Mouse (Mus musculus) hindbrain, embryonic 15.5 days (tissue): ENCODE measurements around the gene Bcorl1. TPM values are rescaled to one million over a fixed set of nuclear protein-coding genes. Genes with fewer than 3 reads are reported as not detected.

Source experiments
- ATAC-seq: fragments of 200-750 bp; cut with Nextera tagmentation; 2 replicates; pipeline ENCODE4 v1.8.0; 2017; ENCODE audit warnings: low read depth, moderate number of reproducible peaks, moderate TSS enrichment; ENCODE audit not compliant: low FRiP score
- H3K27ac ChIP-seq: fragments of 300-500 bp; sonication (generic); replicated peaks from 2 replicates; pipeline ENCODE4 v1.5.1; 2015; ENCODE audit warnings: mild to moderate bottlenecking, inconsistent platforms
- H3K27me3 ChIP-seq: fragments of 300-500 bp; sonication (generic); 2 replicates; pipeline ENCODE4 v1.6.1; 2015; ENCODE audit warnings: control low read depth, inconsistent platforms
- H3K36me3 ChIP-seq: fragments of 300-500 bp; sonication (generic); 2 replicates; pipeline ENCODE4 v1.6.1; 2015; ENCODE audit warnings: control low read depth, inconsistent platforms
- H3K4me1 ChIP-seq: fragments of 300-500 bp; sonication (generic); replicated peaks from 2 replicates; pipeline ENCODE4 v1.6.1; 2015; ENCODE audit warnings: control low read depth, inconsistent platforms
- H3K4me2 ChIP-seq: fragments of 300-500 bp; sonication (generic); 2 replicates; pipeline ENCODE4 v1.6.1; 2015; ENCODE audit warnings: moderate library complexity, mild to moderate bottlenecking, inconsistent platforms
- H3K4me3 ChIP-seq: fragments of 300-500 bp; sonication (generic); 2 replicates; pipeline ENCODE4 v1.5.1; 2015; ENCODE audit warnings: mild to moderate bottlenecking, inconsistent platforms
- H3K9ac ChIP-seq: fragments of 300-500 bp; sonication (generic); 2 replicates; pipeline ENCODE4 v1.6.1; 2015; ENCODE audit warnings: inconsistent platforms
- H3K9me3 ChIP-seq: fragments of 300-500 bp; sonication (generic); 2 replicates; pipeline ENCODE4 v1.6.1; 2016; ENCODE audit warnings: control low read depth, inconsistent platforms
- WGBS: fragments of 180-500 bp; shearing (Covaris S2); methylation state at CpG from one replicate; pipeline ENCODE4 v1.1.7; 2015; 5-methylcytosine and 5-hydroxymethylcytosine counted together
- polyA plus RNA-seq: library from polyadenylated mRNA; unstranded; fragments of >200 nt; fragmentation: Nextera tagmentation; extraction: Ambion mirVana; gene quantifications from 2 replicates; pipeline ENCODE4 v1.2.1, GENCODE M21; 2015

The Bcorl1 gene
- 6.1 and 6.7 TPM in 2 replicates for polyA plus RNA-seq

- no peaks in the 10 kb centered on the region for H3K27me3 ChIP-seq
- peak within 1 kb of the TSS; percentile 61 for H3K4me3 ChIP-seq
- H3K36me3 ChIP-seq, result no peaks in the 10 kb centered on the region
- H3K27ac ChIP-seq, result no peak within 1 kb of the TSS
- H3K4me1 ChIP-seq, result peaks cover 14% of the 10 kb centered on the region
- peak within 1 kb of the TSS; percentile 72 for H3K4me2 ChIP-seq
- WGBS, result 14% methylated on average over 11 of the region's 33 CpGs
- no peak for ATAC-seq
- H3K9ac ChIP-seq, result peak within 1 kb of the TSS; percentile 35
- no peaks in the 10 kb centered on the region for H3K9me3 ChIP-seq
These were observed at the start of gene Bcorl1 for GRCm38 (mm10) chrX:48341141-48341540. Gene Bcorl1 (plus strand): TSS chrX:48341358.

DNA sequence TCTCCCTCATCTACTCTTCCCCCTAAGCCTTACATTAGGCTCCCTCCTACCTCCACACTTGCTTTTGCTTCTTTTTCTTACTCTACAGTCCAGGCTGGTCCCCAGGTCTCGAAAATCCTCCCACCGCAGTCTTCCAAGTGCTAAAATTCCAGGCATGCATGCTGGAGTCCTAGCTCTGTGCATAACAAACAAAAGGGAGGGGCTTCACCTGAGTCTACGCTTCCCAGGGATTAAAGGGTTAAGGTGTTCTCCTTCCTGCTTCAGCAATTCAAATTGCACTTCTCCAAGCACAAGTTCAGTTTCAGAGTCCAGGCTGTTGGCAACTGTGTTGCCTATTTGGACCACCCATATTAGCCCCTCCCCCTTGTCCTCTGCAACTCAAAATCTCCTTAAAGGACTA, 49.7 kb upstream of the Bcorl1 start:
- Histone ChIP-seq H3K9ac (no peak overlapping the region), H3K4me3 (no peak overlapping the region), H3K27me3 (no peaks in the 10 kb centered on the region), H3K4me1 (no peaks in the 10 kb centered on the region), H3K27ac (no peak overlapping the region), H3K36me3 (no peaks in the 10 kb centered on the region), H3K4me2 (no peak overlapping the region), H3K9me3 (no peaks in the 10 kb centered on the region)
- WGBS, result 39% methylated on average over 3 of the region's 3 CpGs
- ATAC-seq, result no peak

GRCm38 (mm10) chrX:48305356-48305755, 35.8 kb upstream of the Bcorl1 start:
- H3K9ac ChIP-seq, result no peak overlapping the region
- H3K36me3 ChIP-seq, result no peaks in the 10 kb centered on the region
- no peak overlapping the region for H3K4me3 ChIP-seq
- WGBS, result 86% methylated on average over 4 of the region's 4 CpGs
- H3K27ac ChIP-seq, result no peak overlapping the region
- no peak overlapping the region for H3K4me2 ChIP-seq
- no peak for ATAC-seq
- H3K27me3 ChIP-seq, result 0 out of 2 replicates have a peak, but pooled peaks cover 3% of the 10 kb centered on the region
- H3K4me1 ChIP-seq, result no peaks in the 10 kb centered on the region
- H3K9me3 ChIP-seq, result no peaks in the 10 kb centered on the region

DNA sequence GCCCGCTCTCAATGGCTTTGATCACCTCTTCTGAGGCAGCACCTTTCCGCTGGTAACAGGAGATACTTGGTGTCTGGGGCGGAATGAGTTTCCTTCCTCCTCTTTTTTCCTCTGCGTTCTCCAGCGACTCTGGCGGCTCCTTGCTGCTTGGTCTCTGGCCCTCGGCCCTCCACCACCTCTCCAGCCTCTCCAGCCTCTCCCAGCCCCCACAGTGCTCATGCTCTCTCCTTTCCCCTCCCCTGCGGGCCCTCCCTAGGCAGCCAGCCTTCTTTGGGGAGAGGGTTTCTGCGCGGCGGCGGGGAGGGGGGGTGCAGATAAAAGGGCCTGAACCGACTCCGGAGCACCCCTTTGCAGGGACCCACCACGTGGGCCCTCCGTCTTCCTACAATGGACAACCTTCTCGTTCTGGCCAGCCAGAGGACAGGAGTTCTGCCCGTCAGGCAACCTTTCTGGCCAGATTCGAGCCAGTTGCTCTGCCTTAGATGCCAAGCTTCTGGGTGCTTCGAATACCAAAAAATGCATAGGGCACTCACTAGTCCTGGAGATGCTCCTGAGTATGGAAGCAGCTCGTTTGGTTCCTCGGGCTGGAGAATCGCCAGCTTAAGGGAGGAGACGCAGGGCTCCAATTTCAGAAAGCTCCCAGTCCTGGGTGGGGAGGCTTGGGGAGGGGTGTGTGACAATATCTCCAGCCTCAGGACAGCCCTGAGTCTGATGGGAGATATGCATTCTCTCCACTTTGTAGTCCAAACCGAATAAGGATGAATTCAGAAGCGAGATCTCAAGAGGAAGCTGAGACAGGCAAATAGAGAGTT, 30.2 kb upstream of the Bcorl1 start:
- H3K4me1 ChIP-seq, result peaks cover 6% of the 10 kb centered on the region; the same call in 1 of the 2 replicates
- H3K27me3 ChIP-seq, result 0 out of 2 replicates have a peak, but pooled peaks cover 6% of the 10 kb centered on the region
- H3K9ac ChIP-seq, result no peak overlapping the region
- H3K9me3 ChIP-seq, result no peaks in the 10 kb centered on the region
- H3K36me3 ChIP-seq, result no peaks in the 10 kb centered on the region
- H3K4me3 ChIP-seq, result peak overlapping the region; percentile 18; the same call in 1 of the 2 replicates
- no peak overlapping the region for H3K27ac ChIP-seq
- 0 out of 2 replicates have a peak, but pooled peaks have one; percentile 50 for ATAC-seq
- WGBS, result 21% methylated on average over 26 of the region's 26 CpGs
- peak overlapping the region; percentile 51 for H3K4me2 ChIP-seq

DNA sequence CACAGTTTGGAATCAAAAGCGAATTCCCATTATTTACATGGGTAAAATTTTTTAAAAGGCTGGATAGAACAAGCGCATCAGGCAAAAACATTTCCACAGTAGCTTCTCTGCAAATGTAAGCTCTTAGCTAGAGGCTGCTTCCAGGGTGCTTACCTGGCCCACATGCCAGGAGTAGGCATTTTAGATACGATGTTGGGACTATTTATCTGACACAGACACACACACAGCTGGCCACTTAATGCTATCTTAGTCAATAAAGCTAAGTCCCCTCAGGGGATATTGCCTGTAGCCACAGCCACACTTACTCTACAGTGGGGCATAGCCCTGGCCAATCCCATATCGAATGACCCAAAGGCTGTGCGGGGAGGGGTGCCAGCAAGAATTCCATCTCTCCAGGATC, 29.4 kb upstream of the Bcorl1 start:
- peaks cover 6% of the 10 kb centered on the region; the same call in 1 of the 2 replicates for H3K4me1 ChIP-seq
- no peak overlapping the region for H3K27ac ChIP-seq
- H3K4me3 ChIP-seq, result no peak overlapping the region
- no peak for ATAC-seq
- no peaks in the 10 kb centered on the region for H3K36me3 ChIP-seq
- no peak overlapping the region for H3K9ac ChIP-seq
- H3K27me3 ChIP-seq, result 0 out of 2 replicates have a peak, but pooled peaks cover 6% of the 10 kb centered on the region
- H3K9me3 ChIP-seq, result no peaks in the 10 kb centered on the region
- no peak overlapping the region for H3K4me2 ChIP-seq
- WGBS, result 86% methylated on average over 5 of the region's 5 CpGs

DNA sequence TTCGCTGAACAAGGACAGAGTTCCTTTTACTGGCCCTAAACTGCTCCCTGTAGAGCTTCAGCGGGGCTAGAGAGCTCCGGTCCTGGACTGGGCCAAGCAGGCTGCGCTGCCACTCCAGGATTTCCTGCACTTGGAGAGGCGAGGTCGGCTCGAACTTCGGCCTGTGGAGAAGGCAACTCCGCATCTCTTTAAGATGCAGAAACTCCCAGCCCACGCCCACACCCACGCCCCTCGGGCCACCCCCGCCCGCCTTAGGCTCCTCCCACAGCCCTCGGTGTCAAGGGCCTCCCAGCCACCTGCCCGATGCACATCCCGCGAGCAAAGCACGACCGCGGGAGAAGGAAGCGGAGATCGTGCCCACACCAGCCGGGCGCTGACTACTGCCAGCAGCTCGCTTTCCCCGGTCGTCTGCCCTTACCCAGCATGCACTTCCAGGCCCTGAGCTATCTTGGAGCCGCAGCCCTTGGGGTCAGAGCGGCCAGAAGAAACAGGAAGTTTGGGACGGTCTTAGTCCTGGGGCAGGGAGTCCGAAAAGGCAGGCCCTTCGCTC, 26.6 kb upstream of the Bcorl1 start:
- Histone ChIP-seq H3K4me2 (peak overlapping the region; percentile 66), H3K27me3 (0 out of 2 replicates have a peak, but pooled peaks cover 8% of the 10 kb centered on the region), H3K9ac (peak overlapping the region; percentile 40), H3K27ac (no peak overlapping the region), H3K36me3 (no peaks in the 10 kb centered on the region), H3K4me1 (peaks cover 6% of the 10 kb centered on the region; the same call in 1 of the 2 replicates), H3K9me3 (no peaks in the 10 kb centered on the region), H3K4me3 (peak overlapping the region; percentile 44)
- ATAC-seq, result peak; percentile 83
- 12% methylated on average over 26 of the region's 33 CpGs for WGBS

DNA sequence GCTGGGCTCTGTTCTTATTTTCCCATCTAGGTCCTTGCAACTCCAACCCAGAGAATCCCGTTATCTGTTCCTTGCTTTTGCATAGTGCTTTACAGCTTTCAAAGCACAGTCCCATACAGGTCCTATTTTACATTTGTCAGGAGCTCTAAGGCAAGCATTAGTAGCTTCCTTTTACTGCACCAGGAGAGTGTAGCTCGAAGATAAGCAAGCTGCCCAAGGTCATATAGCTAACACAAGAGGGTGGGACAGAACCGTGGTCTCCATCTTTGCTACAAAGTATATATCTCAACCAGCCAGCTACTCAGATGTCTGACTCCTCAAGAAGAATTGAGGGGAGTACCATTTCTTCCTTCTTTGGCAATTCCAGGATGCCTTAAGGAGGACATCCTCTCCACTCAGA, 23.7 kb upstream of the Bcorl1 start:
- H3K4me3 ChIP-seq, result no peak overlapping the region
- ATAC-seq, result no peak
- no peak overlapping the region for H3K9ac ChIP-seq
- H3K4me2 ChIP-seq, result no peak overlapping the region
- no peak overlapping the region for H3K27ac ChIP-seq
- no peaks in the 10 kb centered on the region for H3K9me3 ChIP-seq
- peaks cover 6% of the 10 kb centered on the region; the same call in 1 of the 2 replicates for H3K4me1 ChIP-seq
- 65% methylated on average over 3 of the region's 3 CpGs for WGBS
- no peaks in the 10 kb centered on the region for H3K36me3 ChIP-seq
- 0 out of 2 replicates have a peak, but pooled peaks cover 5% of the 10 kb centered on the region for H3K27me3 ChIP-seq

DNA sequence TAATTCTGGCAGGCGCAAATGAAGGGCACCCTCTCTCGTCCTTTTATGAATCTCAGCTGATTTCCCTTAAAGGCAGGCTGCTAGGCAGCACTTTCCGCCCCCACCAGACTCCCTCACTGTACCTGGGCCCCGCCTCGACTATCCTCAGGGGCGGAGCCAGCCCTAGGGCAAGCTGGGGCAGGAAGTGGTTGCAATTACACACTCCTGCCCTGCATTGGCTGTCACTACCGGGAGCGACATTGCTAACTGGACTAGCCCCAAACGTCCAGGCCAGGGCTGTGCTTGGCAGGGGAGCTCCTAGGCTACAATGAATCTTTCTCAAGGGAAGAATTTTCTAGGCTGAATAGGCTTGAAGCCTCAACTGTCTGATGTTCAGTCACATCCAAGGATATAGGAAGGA, 23.0 kb upstream of the Bcorl1 start:
- Histone ChIP-seq H3K27ac (no peak overlapping the region), H3K27me3 (0 out of 2 replicates have a peak, but pooled peaks cover 3% of the 10 kb centered on the region), H3K4me3 (no peak overlapping the region), H3K9ac (no peak overlapping the region), H3K4me1 (peaks cover 6% of the 10 kb centered on the region; the same call in 1 of the 2 replicates), H3K9me3 (no peaks in the 10 kb centered on the region), H3K4me2 (no peak overlapping the region), H3K36me3 (no peaks in the 10 kb centered on the region)
- 18% methylated on average over 9 of the region's 9 CpGs for WGBS
- no peak for ATAC-seq

DNA sequence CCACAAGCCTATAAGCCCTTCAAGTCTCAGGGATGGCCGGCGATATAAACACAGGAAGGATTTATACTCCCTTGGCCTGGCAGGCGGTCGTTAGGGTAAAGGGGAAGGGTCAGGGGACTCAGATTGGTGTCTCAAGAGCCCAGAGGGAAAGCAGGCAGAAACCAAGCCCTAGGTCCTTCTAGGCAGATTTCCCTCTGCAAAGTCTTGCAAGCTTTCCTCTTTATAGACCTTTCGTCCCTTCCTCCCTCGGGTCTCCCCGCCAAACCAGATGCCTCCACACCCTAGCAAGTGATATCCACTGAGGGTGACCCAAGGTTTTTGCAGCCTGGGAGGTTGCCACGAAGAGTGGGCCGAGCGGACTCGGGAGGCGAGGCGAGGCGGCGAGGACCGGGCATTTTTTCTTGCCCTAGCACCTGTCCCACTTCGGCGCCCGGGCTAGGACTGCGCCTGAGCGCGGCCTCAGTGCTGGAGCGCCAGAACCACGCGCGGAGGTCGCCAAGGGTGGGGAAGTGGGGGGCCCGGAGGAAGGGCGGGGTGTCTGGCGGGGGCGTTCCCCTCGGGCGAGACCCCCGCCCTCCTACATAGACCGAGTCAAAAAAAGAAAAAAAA, 613 bp upstream of the Bcorl1 start:
- Histone ChIP-seq H3K4me3 (peak overlapping the region; percentile 61), H3K9me3 (no peaks in the 10 kb centered on the region), H3K9ac (peak overlapping the region; percentile 35; the same call in 1 of the 2 replicates), H3K4me1 (peaks cover 10% of the 10 kb centered on the region), H3K4me2 (peak overlapping the region; percentile 72), H3K36me3 (no peaks in the 10 kb centered on the region), H3K27me3 (no peaks in the 10 kb centered on the region), H3K27ac (no peak overlapping the region)
- ATAC-seq, result no peak
- 19% methylated on average over 31 of the region's 35 CpGs for WGBS

DNA sequence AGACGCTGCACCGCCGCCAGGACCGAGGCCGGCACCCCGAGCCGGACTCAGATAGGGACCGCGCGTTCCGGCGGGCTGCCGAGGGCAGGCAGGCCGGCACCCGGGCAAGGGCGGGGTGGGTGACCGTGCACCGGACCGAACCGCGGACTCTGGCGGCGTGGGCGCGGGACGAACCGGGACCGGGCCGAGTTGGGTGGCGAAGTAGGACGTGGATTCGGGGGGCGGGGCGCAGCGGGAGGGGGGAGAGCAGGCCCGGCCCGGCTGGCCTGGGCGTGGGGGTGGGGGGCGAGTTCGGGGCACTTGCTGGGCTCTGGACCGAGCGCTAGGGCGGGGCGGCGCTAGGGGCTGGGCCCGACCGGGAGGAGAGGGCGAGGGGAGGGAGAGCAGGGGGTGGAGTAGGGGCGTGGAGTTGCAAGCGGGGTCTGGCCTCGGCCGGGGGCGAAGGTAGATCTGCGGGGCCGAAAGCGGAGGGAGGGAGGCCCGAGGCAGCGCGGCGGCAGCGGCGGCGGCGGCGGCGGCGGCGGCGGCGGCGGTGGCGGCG, 533 bp downstream of the Bcorl1 start:
- ATAC-seq, result no peak
- WGBS, result 17% methylated on average over 14 of the region's 73 CpGs

GRCm38 (mm10) chrX:48342731-48343130, 1.6 kb downstream of the Bcorl1 start:
- Histone ChIP-seq H3K4me1 (peaks cover 18% of the 10 kb centered on the region), H3K9me3 (no peaks in the 10 kb centered on the region), H3K27ac (no peak overlapping the region), H3K27me3 (no peaks in the 10 kb centered on the region), H3K9ac (no peak overlapping the region), H3K4me3 (peak overlapping the region; percentile 61), H3K36me3 (no peaks in the 10 kb centered on the region), H3K4me2 (peak overlapping the region; percentile 72)
- ATAC-seq, result peak; percentile 12; the same call in 1 of the 2 replicates
- WGBS, result 11% methylated on average over 16 of the region's 16 CpGs

More for the DNA sequence above, 533 bp downstream of the Bcorl1 start:
- Histone ChIP-seq H3K9ac (peak overlapping the region; percentile 35), H3K36me3 (no peaks in the 10 kb centered on the region), H3K4me1 (peaks cover 18% of the 10 kb centered on the region), H3K4me3 (peak overlapping the region; percentile 61), H3K27me3 (no peaks in the 10 kb centered on the region), H3K9me3 (no peaks in the 10 kb centered on the region), H3K4me2 (peak overlapping the region; percentile 72), H3K27ac (no peak overlapping the region)
